Comparison of ENCODE assay signal across 19 mouse cellular contexts in genomic region chr5:73188164-73188563, GRCm38 (mm10).
DNase-seq lines count a peak whose midpoint lies in the region; ATAC-seq lines count a peak whose summit lies in the region.
"Had no signal": no experiment of that assay in that cellular context is flagged by ENCODE, and none has a peak within 500 bp of the region (broad histone marks: within the 10 kb centered on the region; RNA-seq: fewer than 3 reads in every experiment).

No protein-coding gene starts in this region.

- no peak overlapping the region for H3K4me3 ChIP-seq in kidney, embryonic 15.5 days (replicated peaks)
- peak overlapping the region; percentile 70 for H3K4me3 ChIP-seq in liver, embryonic 13.5 days (replicated peaks)
- no peak overlapping the region for H3K4me3 ChIP-seq in stomach, embryonic 16.5 days (replicated peaks; ENCODE audit: low read length)
- H3K4me3 ChIP-seq: embryonic facial prominence, embryonic 12.5 days; forebrain, embryonic 10.5 days; limb, embryonic 15.5 days; neural tube, embryonic 13.5 days had no signal

- DNase-seq in frontal cortex, postnatal 10 days (ENCODE audit: low spot score in 2 of 2) = no peak
- no peak for DNase-seq in kidney, postnatal 14 days
- DNase-seq in liver, embryonic 13.5 days = no peak
- no peak for DNase-seq in retina, embryonic 14.5 days (ENCODE audit: low spot score)
- DNase-seq: adrenal gland, postnatal 10 days; cerebellum, adult 18-20 months; gastrocnemius, postnatal 14 days; kidney, adult 9 months; thymus, adult 2 months had no signal

- H3K4me1 ChIP-seq in kidney, embryonic 15.5 days = peaks cover 17% of the 10 kb centered on the region
- H3K4me1 ChIP-seq in liver, embryonic 13.5 days (replicated peaks) = peaks cover 66% of the 10 kb centered on the region
- peaks cover 30% of the 10 kb centered on the region for H3K4me1 ChIP-seq in stomach, embryonic 16.5 days (ENCODE audit: control insufficient read depth, insufficient read depth, low read length)

- H3K4me2 ChIP-seq in kidney, embryonic 15.5 days = no peak overlapping the region
- peak overlapping the region; percentile 75 for H3K4me2 ChIP-seq in liver, embryonic 13.5 days
- H3K4me2 ChIP-seq in stomach, embryonic 16.5 days (ENCODE audit: low read depth, low read length) = no peak overlapping the region
- H3K4me2 ChIP-seq: embryonic facial prominence, embryonic 12.5 days; limb, embryonic 15.5 days; neural tube, embryonic 13.5 days had no signal

- 78% methylated on average over 5 of the region's 5 CpGs for WGBS in kidney, embryonic 15.5 days
- 29% methylated on average over 5 of the region's 5 CpGs for WGBS in liver, embryonic 13.5 days (ENCODE audit: insufficient replicate concordance)
- 45% methylated on average over 5 of the region's 5 CpGs for WGBS in stomach, embryonic 16.5 days

- peak; percentile 23; the same call in 1 of the 2 replicates for ATAC-seq in frontal cortex, adult (ENCODE audit: low TSS enrichment)
- ATAC-seq in kidney, embryonic 15.5 days (replicated peaks; ENCODE audit: low FRiP score) = no peak
- no peak for ATAC-seq in liver, embryonic 13.5 days (ENCODE audit: low read depth)
- 0 out of 2 replicates have a peak, but pooled peaks have one; percentile 20 for ATAC-seq in stomach, embryonic 16.5 days (ENCODE audit: insufficient read depth, low FRiP score)
- no peak for ATAC-seq in CD4-positive, CD25-positive, alpha-beta regulatory T cell, adult 4 months
- ATAC-seq: hindbrain, postnatal 0 days had no signal

- 0 out of 2 replicates have a peak overlapping the region, but pooled peaks have one; percentile 23 for H3K27ac ChIP-seq in kidney, embryonic 15.5 days
- peak overlapping the region; percentile 86 for H3K27ac ChIP-seq in liver, embryonic 13.5 days
- peak overlapping the region; percentile 60 for H3K27ac ChIP-seq in stomach, embryonic 16.5 days (ENCODE audit: low read length)
- H3K27ac ChIP-seq: embryonic facial prominence, embryonic 12.5 days; forebrain, embryonic 10.5 days; hindbrain, postnatal 0 days; limb, embryonic 15.5 days; neural tube, embryonic 13.5 days had no signal

- H3K27me3 ChIP-seq in kidney, embryonic 15.5 days = no peaks in the 10 kb centered on the region
- no peaks in the 10 kb centered on the region for H3K27me3 ChIP-seq in liver, embryonic 13.5 days
- no peaks in the 10 kb centered on the region for H3K27me3 ChIP-seq in stomach, embryonic 16.5 days (ENCODE audit: control insufficient read depth, insufficient read depth, low read length)
- H3K27me3 ChIP-seq: CH12.LX; embryonic facial prominence, embryonic 12.5 days; limb, embryonic 15.5 days; neural tube, embryonic 13.5 days had no signal

- H3K9ac ChIP-seq in kidney, embryonic 15.5 days = no peak overlapping the region
- H3K9ac ChIP-seq in liver, embryonic 13.5 days = peak overlapping the region; percentile 74
- H3K9ac ChIP-seq in stomach, embryonic 16.5 days (ENCODE audit: low read length) = no peak overlapping the region
- H3K9ac ChIP-seq: embryonic facial prominence, embryonic 12.5 days; limb, embryonic 15.5 days; neural tube, embryonic 13.5 days had no signal

- H3K36me3 ChIP-seq in kidney, embryonic 15.5 days = no peaks in the 10 kb centered on the region
- H3K36me3 ChIP-seq in liver, embryonic 13.5 days = peaks cover 39% of the 10 kb centered on the region
- H3K36me3 ChIP-seq in stomach, embryonic 16.5 days (ENCODE audit: control insufficient read depth, insufficient read depth, low read length) = no peaks in the 10 kb centered on the region

- no peaks in the 10 kb centered on the region for H3K9me3 ChIP-seq in kidney, embryonic 15.5 days (replicated peaks)
- no peaks in the 10 kb centered on the region for H3K9me3 ChIP-seq in liver, embryonic 13.5 days (replicated peaks)
- no peaks in the 10 kb centered on the region for H3K9me3 ChIP-seq in stomach, embryonic 16.5 days (replicated peaks; ENCODE audit: control insufficient read depth, low read length)
- H3K9me3 ChIP-seq: embryonic facial prominence, embryonic 12.5 days; forebrain, embryonic 10.5 days; limb, embryonic 15.5 days; neural tube, embryonic 13.5 days had no signal

Comparison
In these comparisons a context has a peak if more than half of its experiments do, and no peak if none do; other contexts are left out.
1. ATAC-seq: peak in frontal cortex, adult (single experiment) and stomach, embryonic 16.5 days (single experiment); none in kidney, embryonic 15.5 days (single experiment), liver, embryonic 13.5 days (single experiment) and CD4-positive, CD25-positive, alpha-beta regulatory T cell, adult 4 months (single experiment).
2. H3K27ac ChIP-seq: peak in every context shown above with its lines; median percentile 86 in liver, embryonic 13.5 days; 60 in stomach, embryonic 16.5 days; 23 in kidney, embryonic 15.5 days.